Mouse (Mus musculus) stomach, embryonic 16.5 days (tissue): ENCODE measurements at regions not wholly inside any gene's neighbourhood (a gene's known extent, or its start where the extent isn't known, plus 50 kb on each side); places are given as distances from the start of the nearest gene placed in this dataset.
A peak's percentile ranks its signal among the peaks of the same experiment; 100 is the strongest.

Experiments
- ATAC-seq: fragments of 200-750 bp; cut with Nextera tagmentation; 2 replicates; pipeline ENCODE4 v1.8.0; 2017; ENCODE audit warnings: moderate number of reproducible peaks, moderate TSS enrichment; ENCODE audit not compliant: insufficient read depth, low FRiP score
- H3K27ac ChIP-seq: fragments of 300-500 bp; sonication (generic); 2 replicates; pipeline ENCODE4 v1.5.1; 2014; ENCODE audit warnings: low read length
- H3K27me3 ChIP-seq: fragments of 300-500 bp; sonication (generic); 2 replicates; pipeline ENCODE4 v1.6.1; 2014; ENCODE audit warnings: low read length, control low read depth, mixed read lengths; ENCODE audit not compliant: control insufficient read depth, insufficient read depth
- H3K36me3 ChIP-seq: fragments of 300-500 bp; sonication (generic); 2 replicates; pipeline ENCODE4 v1.6.1; 2014; ENCODE audit warnings: low read length; ENCODE audit not compliant: control insufficient read depth, insufficient read depth
- H3K4me1 ChIP-seq: fragments of 300-500 bp; sonication (generic); 2 replicates; pipeline ENCODE4 v1.6.1; 2014; ENCODE audit warnings: low read length, control low read depth, mixed read lengths; ENCODE audit not compliant: control insufficient read depth, insufficient read depth
- H3K4me2 ChIP-seq: fragments of 300-500 bp; sonication (generic); 2 replicates; pipeline ENCODE4 v1.6.1; 2014; ENCODE audit warnings: low read depth, low read length, mixed read lengths
- H3K4me3 ChIP-seq: fragments of 300-500 bp; sonication (generic); replicated peaks from 2 replicates; pipeline ENCODE4 v1.5.1; 2014; ENCODE audit warnings: mild to moderate bottlenecking, low read length
- H3K9ac ChIP-seq: fragments of 300-500 bp; sonication (generic); 2 replicates; pipeline ENCODE4 v1.6.1; 2014; ENCODE audit warnings: low read length
- H3K9me3 ChIP-seq: fragments of 300-500 bp; sonication (generic); replicated peaks from 2 replicates; pipeline ENCODE4 v1.6.1; 2016; ENCODE audit warnings: low read length, control low read depth; ENCODE audit not compliant: control insufficient read depth
- WGBS: fragments of 180-500 bp; shearing (Covaris S2); extraction: QIAGEN DNeasy Blood & Tissue Kit; methylation state at CpG from one replicate; pipeline ENCODE4 v1.1.7; 2014; 5-methylcytosine and 5-hydroxymethylcytosine counted together

GRCm38 (mm10) chrX:57869648-57870047, 152.9 kb upstream of the Zic3 start:
- no peaks in the 10 kb centered on the region for H3K27me3 ChIP-seq
- no peaks in the 10 kb centered on the region for H3K4me1 ChIP-seq
- no peaks in the 10 kb centered on the region for H3K36me3 ChIP-seq
- WGBS, result 65% methylated on average over 5 of the region's 5 CpGs
- H3K9ac ChIP-seq, result no peak overlapping the region
- H3K27ac ChIP-seq, result no peak overlapping the region
- H3K9me3 ChIP-seq, result no peaks in the 10 kb centered on the region
- no peak overlapping the region for H3K4me3 ChIP-seq
- no peak overlapping the region for H3K4me2 ChIP-seq
- ATAC-seq, result no peak

DNA sequence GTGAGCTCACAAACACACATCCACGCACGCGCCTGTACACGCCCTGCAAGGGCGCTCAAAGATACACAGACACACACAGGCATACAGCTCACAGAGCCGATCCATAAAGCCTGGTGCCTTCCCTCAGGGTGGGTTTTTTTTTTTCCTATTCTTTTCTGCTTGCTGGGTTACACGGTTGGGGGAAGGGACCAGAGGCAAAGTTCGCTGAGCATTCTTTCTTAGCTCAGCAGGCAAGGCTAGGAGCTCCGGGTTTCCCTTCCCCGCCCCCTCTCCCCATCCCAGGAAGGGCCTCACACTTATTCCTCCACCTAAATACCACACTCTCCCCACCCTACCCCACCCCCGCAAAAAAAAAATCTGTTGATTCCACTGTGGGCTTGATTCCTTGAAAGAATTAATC, 105.8 kb upstream of the Zic3 start:
- Histone ChIP-seq H3K27ac (no peak overlapping the region), H3K36me3 (no peaks in the 10 kb centered on the region), H3K9me3 (no peaks in the 10 kb centered on the region), H3K9ac (no peak overlapping the region), H3K4me1 (no peaks in the 10 kb centered on the region), H3K4me3 (no peak overlapping the region), H3K27me3 (peaks cover 24% of the 10 kb centered on the region), H3K4me2 (no peak overlapping the region)
- WGBS, result 16% methylated on average over 11 of the region's 11 CpGs
- no peak for ATAC-seq

- Histone ChIP-seq H3K9me3 (no peaks in the 10 kb centered on the region), H3K27me3 (peaks cover 31% of the 10 kb centered on the region), H3K4me2 (no peak overlapping the region), H3K9ac (no peak overlapping the region), H3K4me3 (no peak overlapping the region), H3K27ac (no peak overlapping the region), H3K4me1 (no peaks in the 10 kb centered on the region), H3K36me3 (no peaks in the 10 kb centered on the region)
- 15% methylated on average over 21 of the region's 21 CpGs for WGBS
- no peak for ATAC-seq
These were observed 104.9 kb upstream of the Zic3 start for GRCm38 (mm10) chrX:57917441-57918145.

- Histone ChIP-seq H3K9me3 (no peaks in the 10 kb centered on the region), H3K9ac (no peak overlapping the region), H3K4me3 (no peak overlapping the region), H3K27me3 (peaks cover 38% of the 10 kb centered on the region), H3K27ac (no peak overlapping the region), H3K4me1 (no peaks in the 10 kb centered on the region), H3K4me2 (no peak overlapping the region), H3K36me3 (no peaks in the 10 kb centered on the region)
- ATAC-seq, result no peak
- whole genome bisulfite sequencing, result 20% methylated on average over 24 of the region's 25 CpGs
These were observed 104.1 kb upstream of the Zic3 start for GRCm38 (mm10) chrX:57918181-57919115.

- 13% methylated on average over 16 of the region's 17 CpGs for WGBS
- H3K27me3 ChIP-seq, result peaks cover 38% of the 10 kb centered on the region
These were observed 102.6 kb upstream of the Zic3 start for GRCm38 (mm10) chrX:57919886-57920285.

GRCm38 (mm10) chrX:57920376-57920775, 102.1 kb upstream of the Zic3 start:
- no peak overlapping the region for H3K27ac ChIP-seq
- no peaks in the 10 kb centered on the region for H3K36me3 ChIP-seq
- no peaks in the 10 kb centered on the region for H3K9me3 ChIP-seq
- no peaks in the 10 kb centered on the region for H3K4me1 ChIP-seq
- peaks cover 38% of the 10 kb centered on the region for H3K27me3 ChIP-seq
- peak overlapping the region; percentile 0; the same call in 1 of the 2 replicates for H3K4me3 ChIP-seq
- peak overlapping the region; percentile 27 for H3K4me2 ChIP-seq
- no peak overlapping the region for H3K9ac ChIP-seq
- ATAC-seq, result no peak
- 18% methylated on average over 18 of the region's 18 CpGs for WGBS

More at GRCm38 (mm10) chrX:57919886-57920285, 102.6 kb upstream of the Zic3 start:
- Histone ChIP-seq H3K9ac (no peak overlapping the region), H3K9me3 (no peaks in the 10 kb centered on the region), H3K4me1 (no peaks in the 10 kb centered on the region), H3K27ac (no peak overlapping the region), H3K4me2 (peak overlapping the region; percentile 27), H3K4me3 (peak overlapping the region; percentile 35), H3K36me3 (no peaks in the 10 kb centered on the region)
- no peak for ATAC-seq

DNA sequence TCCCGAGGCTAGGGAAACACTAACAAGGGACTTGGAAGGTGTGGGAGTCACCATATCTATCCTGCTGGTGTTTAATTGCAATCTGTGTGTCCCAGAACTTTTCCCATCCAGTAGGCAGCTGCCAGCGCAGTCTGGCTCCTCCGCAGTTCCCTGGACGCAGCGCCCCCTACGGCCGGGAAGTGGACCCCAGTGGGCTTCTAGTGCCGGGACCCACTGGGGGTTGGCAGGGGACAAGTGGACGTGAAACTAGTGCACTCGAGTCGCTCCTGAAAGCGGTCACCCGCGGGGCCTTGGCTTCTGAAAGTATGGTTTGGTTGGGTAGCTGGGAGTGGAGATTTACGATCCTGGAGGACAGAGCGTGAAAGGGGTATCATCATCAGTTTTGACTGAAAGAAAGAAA, 101.2 kb upstream of the Zic3 start:
- H3K9ac ChIP-seq, result no peak overlapping the region
- no peak overlapping the region for H3K4me2 ChIP-seq
- no peak for ATAC-seq
- no peaks in the 10 kb centered on the region for H3K9me3 ChIP-seq
- peaks cover 37% of the 10 kb centered on the region for H3K27me3 ChIP-seq
- no peak overlapping the region for H3K4me3 ChIP-seq
- 13% methylated on average over 16 of the region's 16 CpGs for WGBS
- H3K36me3 ChIP-seq, result no peaks in the 10 kb centered on the region
- no peak overlapping the region for H3K27ac ChIP-seq
- H3K4me1 ChIP-seq, result no peaks in the 10 kb centered on the region

DNA sequence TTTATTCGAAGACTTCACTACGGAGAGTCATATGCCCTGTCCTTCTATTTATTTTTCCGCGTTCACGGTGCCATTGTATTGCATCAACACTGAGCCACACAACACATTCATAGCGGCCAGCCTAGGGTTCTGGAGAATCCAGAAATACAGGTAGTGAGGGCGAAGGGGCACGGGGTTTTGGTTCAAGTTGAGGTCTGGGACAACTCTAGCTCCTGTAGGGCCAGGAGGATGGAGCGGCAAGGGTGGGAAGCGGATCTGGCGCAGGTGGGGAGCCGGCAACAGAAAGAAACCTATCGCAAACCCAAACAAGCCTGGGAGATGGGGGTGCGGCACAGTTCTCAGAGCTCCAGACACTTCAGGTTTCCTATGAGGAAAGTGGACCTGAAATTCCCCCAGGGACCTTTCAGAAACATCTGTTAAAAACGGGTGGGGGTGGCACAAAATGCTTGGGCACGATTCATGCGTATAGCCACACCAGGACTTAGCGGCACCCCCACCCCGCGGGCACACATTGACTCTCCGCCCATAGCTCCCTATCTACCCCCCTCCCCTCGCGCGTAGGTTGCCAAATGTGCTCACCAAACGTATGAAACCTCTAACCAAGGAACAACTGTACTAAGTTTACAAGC, 100.6 kb upstream of the Zic3 start:
- ATAC-seq, result no peak
- Histone ChIP-seq H3K4me2 (no peak overlapping the region), H3K27ac (no peak overlapping the region), H3K4me3 (no peak overlapping the region), H3K36me3 (no peaks in the 10 kb centered on the region), H3K27me3 (peaks cover 33% of the 10 kb centered on the region), H3K9me3 (no peaks in the 10 kb centered on the region), H3K4me1 (no peaks in the 10 kb centered on the region), H3K9ac (no peak overlapping the region)
- 10% methylated on average over 25 of the region's 25 CpGs for WGBS

GRCm38 (mm10) chrX:57923836-57924235, 98.7 kb upstream of the Zic3 start:
- Histone ChIP-seq H3K9me3 (no peaks in the 10 kb centered on the region), H3K4me2 (no peak overlapping the region), H3K27ac (no peak overlapping the region), H3K36me3 (no peaks in the 10 kb centered on the region), H3K27me3 (peaks cover 20% of the 10 kb centered on the region; the same call in 1 of the 2 replicates), H3K4me1 (no peaks in the 10 kb centered on the region), H3K9ac (no peak overlapping the region), H3K4me3 (no peak overlapping the region)
- WGBS, result 28% methylated on average over 5 of the region's 5 CpGs
- no peak for ATAC-seq
